Mouse (Mus musculus) hindbrain, embryonic 11.5 days (tissue): Measurements from ENCODE around the gene Adcy10. TPM values are rescaled to one million over a fixed set of nuclear protein-coding genes. Genes with fewer than 3 reads are reported as not detected.

Experiments used
- ATAC-seq: fragments of 200-750 bp; cut with Nextera tagmentation; 2 replicates; pipeline ENCODE4 v1.8.0; 2017; ENCODE audit warnings: mild to moderate bottlenecking, moderate TSS enrichment, moderate library complexity; ENCODE audit not compliant: low FRiP score
- DNase-seq: peaks from one replicate; pipeline ENCODE4 v3.0.0-alpha.2; 2015; ENCODE audit warnings: low spot score
- H3K27ac ChIP-seq: fragments of 300-500 bp; sonication (generic); 2 replicates; pipeline ENCODE4 v1.5.1; 2014; ENCODE audit warnings: mild to moderate bottlenecking, low read depth, low read length
- H3K27me3 ChIP-seq: fragments of 300-500 bp; sonication (generic); 2 replicates; pipeline ENCODE4 v1.6.1; 2014; ENCODE audit warnings: mild to moderate bottlenecking, low read length, moderate library complexity, mixed read lengths; ENCODE audit not compliant: control insufficient read depth, insufficient read depth
- H3K36me3 ChIP-seq: fragments of 300-500 bp; sonication (generic); 2 replicates; pipeline ENCODE4 v1.6.1; 2014; ENCODE audit warnings: mild to moderate bottlenecking, low read length, moderate library complexity, mixed read lengths; ENCODE audit not compliant: control insufficient read depth, insufficient read depth
- H3K4me1 ChIP-seq: fragments of 300-500 bp; sonication (generic); replicated peaks from 2 replicates; pipeline ENCODE4 v1.6.1; 2014; ENCODE audit warnings: low read length, mixed read lengths; ENCODE audit not compliant: control insufficient read depth, insufficient read depth
- H3K4me2 ChIP-seq: fragments of 300-500 bp; sonication (generic); replicated peaks from 2 replicates; pipeline ENCODE4 v1.6.1; 2014; ENCODE audit warnings: mild to moderate bottlenecking, low read depth, low read length
- H3K4me3 ChIP-seq: fragments of 300-500 bp; sonication (generic); 2 replicates; pipeline ENCODE4 v1.5.1; 2014; ENCODE audit warnings: low read depth, low read length
- H3K9ac ChIP-seq: fragments of 300-500 bp; sonication (generic); 2 replicates; pipeline ENCODE4 v1.6.1; 2014; ENCODE audit warnings: low read depth, low read length
- H3K9me3 ChIP-seq: fragments of 300-500 bp; sonication (generic); 2 replicates; pipeline ENCODE4 v1.6.1; 2016; ENCODE audit warnings: low read length; ENCODE audit not compliant: control insufficient read depth
- WGBS: fragments of 180-500 bp; shearing (Covaris S2); extraction: QIAGEN DNeasy Blood & Tissue Kit; methylation state at CpG from one replicate; pipeline ENCODE4 v1.1.7; 2014; 5-methylcytosine and 5-hydroxymethylcytosine counted together
- polyA plus RNA-seq: library from polyadenylated mRNA; unstranded; fragments of >200 nt; fragmentation: Nextera tagmentation; extraction: Ambion mirVana; gene quantifications from 2 replicates; pipeline ENCODE4 v1.2.1, GENCODE M21; 2014

Gene Adcy10
- polyA plus RNA-seq, 1 experiment from 2014 or later = 0.15 TPM

DNA sequence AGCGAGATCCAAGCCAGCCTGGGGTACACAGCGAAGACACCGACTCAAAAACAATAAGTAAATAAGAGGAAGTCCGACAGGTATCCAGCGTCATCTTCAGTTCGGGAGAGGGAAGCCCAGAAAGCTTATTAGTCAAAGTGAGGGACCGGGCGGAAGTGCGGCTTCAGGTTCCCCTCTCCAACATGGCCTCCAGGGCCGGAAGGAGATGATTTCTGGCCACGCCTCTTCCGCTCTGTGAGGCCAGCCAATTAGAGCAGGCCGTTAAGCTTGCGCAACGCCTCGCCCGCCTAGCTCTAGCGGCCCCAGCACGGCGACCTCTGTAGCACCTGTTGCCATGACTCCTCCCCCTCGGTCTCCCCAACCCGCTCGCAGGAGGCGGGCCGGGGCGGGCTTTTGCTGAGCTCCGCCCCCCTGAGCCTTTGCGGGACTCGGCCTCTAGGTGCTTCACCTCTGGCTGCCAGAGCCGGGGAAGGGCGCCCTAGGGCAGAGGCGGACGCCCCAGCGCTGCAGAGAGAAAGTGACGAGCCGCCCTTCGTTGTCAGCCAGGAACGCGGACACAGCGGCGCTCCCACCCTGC lies 24.1 kb upstream of the Adcy10 start:
- no peaks in the 10 kb centered on the region for H3K9me3 ChIP-seq
- peak; percentile 99 for DNase-seq
- WGBS = under 1% methylated on average over 40 of the region's 41 CpGs
- peak overlapping the region; percentile 80 for H3K9ac ChIP-seq
- H3K4me1 ChIP-seq = 0 out of 2 replicates have a peak, but pooled peaks cover 2% of the 10 kb centered on the region
- H3K4me2 ChIP-seq = peak overlapping the region; percentile 55
- peak overlapping the region; percentile 83 for H3K27ac ChIP-seq
- peak overlapping the region; percentile 93 for H3K4me3 ChIP-seq
- ATAC-seq = peak; percentile 98
- H3K36me3 ChIP-seq = no peaks in the 10 kb centered on the region
- no peaks in the 10 kb centered on the region for H3K27me3 ChIP-seq

DNA sequence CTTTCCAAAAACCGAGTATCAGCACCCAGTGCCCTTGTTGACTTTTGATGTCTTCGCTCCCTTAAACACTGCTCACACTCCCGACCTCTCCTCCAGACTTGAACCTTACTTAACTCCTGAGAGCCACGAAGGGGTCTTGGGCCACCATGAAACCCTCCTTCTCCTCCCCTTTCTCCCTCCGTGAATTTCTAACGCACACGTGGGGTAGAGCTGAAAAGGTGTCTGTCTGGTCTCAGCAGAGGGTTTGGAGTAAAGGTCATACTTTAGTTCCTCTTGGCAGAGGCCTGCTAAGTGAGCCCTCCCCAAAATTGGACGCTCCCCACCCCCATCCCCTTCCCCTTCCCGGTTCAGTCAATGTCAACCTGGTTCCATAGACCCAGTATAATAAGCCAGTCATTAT lies 23.3 kb upstream of the Adcy10 start:
- no peak overlapping the region for H3K27ac ChIP-seq
- H3K4me1 ChIP-seq = 0 out of 2 replicates have a peak, but pooled peaks cover 2% of the 10 kb centered on the region
- no peak for ATAC-seq
- H3K36me3 ChIP-seq = no peaks in the 10 kb centered on the region
- no peaks in the 10 kb centered on the region for H3K9me3 ChIP-seq
- 3% methylated on average over 9 of the region's 9 CpGs for WGBS
- H3K9ac ChIP-seq = peak overlapping the region; percentile 55
- no peak for DNase-seq
- peak overlapping the region; percentile 55 for H3K4me2 ChIP-seq
- peak overlapping the region; percentile 93 for H3K4me3 ChIP-seq
- H3K27me3 ChIP-seq = no peaks in the 10 kb centered on the region

DNA sequence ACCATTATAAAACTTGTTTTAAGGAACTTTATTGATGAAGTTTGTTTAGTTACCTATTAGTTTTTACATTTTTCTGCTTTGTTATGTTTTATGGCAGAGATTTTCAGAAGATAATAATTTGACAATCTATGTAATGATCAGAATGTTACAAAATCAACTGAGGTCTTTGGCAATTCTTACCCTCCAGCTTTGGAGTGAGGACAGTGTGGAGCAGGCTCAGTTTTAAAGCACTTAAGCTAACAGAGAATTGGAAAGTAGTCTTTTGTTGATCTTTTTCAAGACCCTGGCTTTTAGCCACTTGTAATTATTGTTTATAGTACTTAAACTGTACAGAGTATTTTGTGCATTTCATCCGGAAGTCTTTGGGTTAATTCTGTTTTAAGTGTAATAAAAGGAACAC lies 22.1 kb upstream of the Adcy10 start:
- H3K9ac ChIP-seq = no peak overlapping the region
- H3K4me3 ChIP-seq = no peak overlapping the region
- H3K4me2 ChIP-seq = no peak overlapping the region
- H3K27ac ChIP-seq = no peak overlapping the region
- DNase-seq = no peak
- 0 out of 2 replicates have a peak, but pooled peaks cover 2% of the 10 kb centered on the region for H3K4me1 ChIP-seq
- H3K27me3 ChIP-seq = no peaks in the 10 kb centered on the region
- 83% methylated on average over 1 of the region's 1 CpGs for WGBS
- ATAC-seq = no peak
- H3K9me3 ChIP-seq = no peaks in the 10 kb centered on the region
- H3K36me3 ChIP-seq = no peaks in the 10 kb centered on the region

DNA sequence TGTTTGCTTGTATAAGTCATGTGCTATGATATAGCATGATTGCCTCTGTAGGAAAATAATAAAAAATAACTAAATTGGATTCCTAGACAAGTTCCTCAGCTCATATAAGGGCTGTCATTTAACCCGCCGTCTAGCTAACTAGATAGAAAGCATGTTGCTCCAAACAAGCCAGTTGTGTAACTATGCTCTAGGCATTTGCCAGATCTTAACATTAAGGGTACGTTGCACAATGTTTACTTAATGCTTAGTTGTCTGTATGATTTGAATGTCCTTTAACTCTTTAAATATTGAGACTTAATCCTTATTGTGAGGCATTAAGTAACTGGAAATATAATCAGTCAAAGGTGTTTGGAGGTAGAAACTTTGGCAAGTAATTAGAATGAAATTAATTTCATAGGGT lies 20.4 kb upstream of the Adcy10 start:
- no peak overlapping the region for H3K9ac ChIP-seq
- whole genome bisulfite sequencing = 93% methylated on average over 3 of the region's 3 CpGs
- 0 out of 2 replicates have a peak, but pooled peaks cover 2% of the 10 kb centered on the region for H3K4me1 ChIP-seq
- H3K27ac ChIP-seq = no peak overlapping the region
- H3K4me2 ChIP-seq = no peak overlapping the region
- H3K9me3 ChIP-seq = no peaks in the 10 kb centered on the region
- H3K36me3 ChIP-seq = no peaks in the 10 kb centered on the region
- no peaks in the 10 kb centered on the region for H3K27me3 ChIP-seq
- DNase-seq (no peak), ATAC-seq (no peak)
- no peak overlapping the region for H3K4me3 ChIP-seq

DNA sequence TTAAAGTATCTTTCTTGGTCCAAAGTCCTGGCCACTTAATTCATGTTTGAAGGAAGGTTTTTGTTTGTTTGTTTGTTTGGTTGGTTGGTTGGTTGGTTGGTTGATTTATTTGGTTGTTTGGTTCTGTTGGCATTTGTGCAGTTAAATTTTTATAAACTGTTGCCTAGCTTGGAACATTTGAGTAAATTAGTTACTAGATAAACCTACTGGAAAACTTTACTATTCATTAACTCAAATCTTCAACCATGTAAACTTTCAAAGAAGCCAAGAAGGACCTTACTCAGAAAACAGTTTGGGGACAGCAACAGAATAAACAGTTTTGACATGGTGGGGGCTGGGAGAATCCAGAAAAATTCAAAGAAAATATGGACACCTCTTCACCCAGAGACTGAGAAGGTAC lies 16.0 kb upstream of the Adcy10 start:
- DNase-seq (no peak), ATAC-seq (no peak)
- no peaks in the 10 kb centered on the region for H3K27me3 ChIP-seq
- H3K4me3 ChIP-seq = no peak overlapping the region
- H3K9ac ChIP-seq = no peak overlapping the region
- H3K4me2 ChIP-seq = no peak overlapping the region
- H3K9me3 ChIP-seq = no peaks in the 10 kb centered on the region
- H3K36me3 ChIP-seq = no peaks in the 10 kb centered on the region
- no peak overlapping the region for H3K27ac ChIP-seq
- no peaks in the 10 kb centered on the region for H3K4me1 ChIP-seq

DNA sequence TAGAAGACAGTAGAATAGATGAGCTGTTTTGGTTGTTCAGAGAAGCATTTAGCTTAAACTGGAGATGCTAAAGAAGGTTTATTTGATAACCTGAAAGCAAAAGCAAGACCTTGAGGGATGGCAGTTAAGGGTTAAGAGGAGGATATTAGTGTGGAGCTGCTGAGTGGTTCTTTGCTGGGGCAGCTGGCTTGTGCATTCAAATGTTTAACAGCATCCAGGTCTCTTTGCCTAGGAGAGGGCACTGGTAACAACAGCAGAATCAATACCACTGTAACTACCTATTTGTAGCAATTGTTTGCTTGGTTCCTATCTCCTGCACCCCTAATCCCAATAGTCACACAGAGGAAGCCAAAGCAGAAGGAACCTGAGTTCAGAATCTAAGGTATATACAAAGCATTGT lies 15.3 kb upstream of the Adcy10 start:
- ATAC-seq = no peak
- no peaks in the 10 kb centered on the region for H3K4me1 ChIP-seq

DNA sequence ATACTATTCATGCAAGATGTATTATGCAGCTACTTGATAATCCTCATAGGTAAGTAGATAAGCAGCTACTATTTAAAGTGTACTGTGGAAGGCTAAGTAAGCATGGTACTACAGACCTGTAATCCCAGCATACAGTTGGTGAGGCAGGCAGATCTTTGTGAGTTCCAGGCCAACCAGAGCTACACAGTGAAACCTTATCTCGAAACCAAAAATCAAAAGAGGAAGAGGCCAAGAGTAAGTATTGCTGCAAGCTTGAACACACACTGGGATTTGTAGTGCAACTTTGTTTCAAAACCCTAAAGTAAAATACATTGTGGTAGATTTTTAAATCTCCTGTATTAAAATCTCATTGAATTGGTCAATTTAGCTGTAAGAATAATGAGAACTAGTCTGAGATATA lies 13.5 kb upstream of the Adcy10 start:
- no peaks in the 10 kb centered on the region for H3K27me3 ChIP-seq
- no peak overlapping the region for H3K9ac ChIP-seq
- ATAC-seq (no peak), DNase-seq (no peak)
- H3K4me1 ChIP-seq = no peaks in the 10 kb centered on the region
- 81% methylated on average over 1 of the region's 1 CpGs for WGBS
- no peak overlapping the region for H3K27ac ChIP-seq
- no peaks in the 10 kb centered on the region for H3K9me3 ChIP-seq
- no peaks in the 10 kb centered on the region for H3K36me3 ChIP-seq
- no peak overlapping the region for H3K4me2 ChIP-seq
- H3K4me3 ChIP-seq = no peak overlapping the region

More for the DNA sequence above, 15.3 kb upstream of the Adcy10 start:
- H3K9ac ChIP-seq = no peak overlapping the region
- H3K9me3 ChIP-seq = no peaks in the 10 kb centered on the region
- H3K4me2 ChIP-seq = no peak overlapping the region
- no peaks in the 10 kb centered on the region for H3K36me3 ChIP-seq
- no peak overlapping the region for H3K4me3 ChIP-seq
- no peaks in the 10 kb centered on the region for H3K27me3 ChIP-seq
- no peak for DNase-seq
- H3K27ac ChIP-seq = no peak overlapping the region

DNA sequence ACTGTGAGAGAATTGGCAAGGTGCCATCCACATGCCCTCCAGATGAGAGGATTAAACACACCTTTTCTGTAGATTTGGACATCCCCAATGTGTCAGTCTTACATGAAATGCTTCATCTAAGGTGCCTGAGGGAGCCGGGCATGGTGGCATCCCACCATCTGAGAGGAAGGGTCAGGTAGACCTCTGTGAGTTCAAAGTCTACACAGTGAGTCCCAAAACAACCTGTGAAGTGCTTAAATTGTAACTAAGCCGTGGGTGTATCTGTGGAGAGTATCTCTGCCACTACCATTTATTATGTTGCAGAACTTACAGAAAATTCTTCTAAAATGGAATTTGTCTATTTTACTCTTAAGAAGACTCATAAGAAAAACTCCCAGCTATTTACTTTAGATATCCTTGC lies 1.1 kb downstream of the Adcy10 start:
- no peak overlapping the region for H3K4me3 ChIP-seq
- no peak for DNase-seq
- no peaks in the 10 kb centered on the region for H3K4me1 ChIP-seq
- H3K9ac ChIP-seq = no peak overlapping the region
- H3K27ac ChIP-seq = no peak overlapping the region
- H3K36me3 ChIP-seq = no peaks in the 10 kb centered on the region
- no peaks in the 10 kb centered on the region for H3K9me3 ChIP-seq
- H3K27me3 ChIP-seq = no peaks in the 10 kb centered on the region
- ATAC-seq = no peak
- H3K4me2 ChIP-seq = no peak overlapping the region
- WGBS = 85% methylated on average over 2 of the region's 2 CpGs

DNA sequence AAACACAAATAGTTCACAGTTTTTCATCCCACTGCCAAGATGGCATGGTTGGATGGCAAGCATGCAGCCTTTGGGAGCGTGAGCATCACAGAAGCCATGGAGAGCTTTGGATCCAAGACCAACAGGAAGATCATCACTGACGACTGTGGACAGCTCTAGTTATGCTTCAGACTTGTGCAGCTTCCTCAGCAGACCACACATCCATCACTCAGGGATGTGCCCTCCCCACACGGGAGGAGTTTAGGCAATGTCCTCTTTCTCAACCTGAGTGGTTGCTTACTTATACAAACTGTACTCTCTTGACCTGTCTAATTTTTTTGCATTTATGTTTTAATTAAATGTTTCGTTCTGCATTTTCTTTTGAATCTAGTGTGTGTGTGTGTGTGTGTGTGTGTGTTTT lies 4.2 kb downstream of the Adcy10 start:
- DNase-seq (no peak), ATAC-seq (no peak)
- WGBS = 89% methylated on average over 4 of the region's 4 CpGs
- no peak overlapping the region for H3K4me3 ChIP-seq
- no peaks in the 10 kb centered on the region for H3K36me3 ChIP-seq
- H3K9me3 ChIP-seq = no peaks in the 10 kb centered on the region
- H3K4me1 ChIP-seq = no peaks in the 10 kb centered on the region
- H3K4me2 ChIP-seq = no peak overlapping the region
- no peak overlapping the region for H3K27ac ChIP-seq
- H3K27me3 ChIP-seq = no peaks in the 10 kb centered on the region
- H3K9ac ChIP-seq = no peak overlapping the region
